Mouse (Mus musculus) mouse trophoblast stem cell (cell line): ENCODE data around the gene Gm4922.

Experiments
- in situ Hi-C, 2 experiments: fragments of 300-500 bp; cut with MseI, MboI; formaldehyde crosslinking; loops; 2 replicates in 1 of 2; 3 replicates in 1 of 2; pipeline ENCODE4 v1.15.1; 2025

Gm4922 gene

DNA sequence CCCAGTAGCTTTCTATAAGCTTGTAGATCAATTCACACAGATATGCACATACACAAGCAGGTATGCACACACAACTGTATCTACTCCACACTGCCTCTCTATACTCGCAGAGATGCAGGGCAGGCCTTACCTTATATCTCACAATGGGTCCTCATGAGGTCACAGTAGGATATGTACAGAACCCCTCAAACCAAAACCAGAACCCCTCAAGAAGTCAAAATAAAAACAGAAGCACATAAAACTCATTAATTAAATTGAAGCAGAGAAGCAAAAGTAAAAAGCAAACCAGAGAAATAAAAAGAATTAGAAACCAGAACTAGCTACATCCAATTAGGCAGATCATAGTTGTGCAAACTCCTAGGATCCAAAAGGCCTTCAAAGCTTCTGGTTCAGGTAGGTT, at the start of gene Gm4922:
Gene Gm4922 (minus strand): TSS at position 101 of the 400 bp plus-strand sequence.
- in situ Hi-C loops = no loop called here

DNA sequence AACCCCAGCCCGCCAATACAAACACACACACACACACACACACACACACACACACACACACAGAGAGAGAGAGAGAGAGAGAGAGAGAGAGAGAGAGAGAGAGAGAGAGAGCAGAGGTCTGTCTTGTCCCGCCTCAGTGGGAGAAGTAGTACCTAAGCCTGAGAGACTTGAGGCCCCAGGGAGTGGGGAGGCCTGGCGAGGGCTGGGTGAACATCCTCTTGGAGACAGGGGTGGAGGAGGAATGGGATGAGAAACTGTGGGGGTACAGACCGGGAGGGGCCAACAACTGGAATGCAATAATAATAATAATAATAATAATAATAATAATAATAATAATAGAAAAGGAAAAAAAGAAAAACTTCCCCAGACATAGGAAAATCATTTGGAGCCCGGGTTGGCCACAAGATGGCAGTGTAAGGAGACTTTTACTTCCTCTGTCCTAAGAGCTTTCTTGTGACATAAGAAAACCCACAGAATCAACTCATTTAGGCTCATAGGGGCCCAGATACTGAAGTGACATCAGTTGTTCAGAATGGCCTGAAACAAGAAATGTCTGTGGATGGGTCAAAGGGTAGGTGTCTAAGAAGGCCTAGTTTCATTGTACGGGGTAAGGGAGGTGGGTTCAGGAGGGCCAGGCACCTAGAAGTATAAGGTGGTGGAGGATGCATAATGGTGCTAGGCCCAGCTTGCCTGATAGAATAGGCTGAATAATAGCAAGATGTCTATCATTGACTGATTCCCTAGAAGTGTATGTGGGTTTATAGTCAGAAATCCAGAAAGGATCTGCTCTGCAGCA, 49.3 kb upstream of the Gm4922 start:
- in situ Hi-C loops = loop anchor here (5.0 to 25.0 kb wide), 2 partner anchors 71 to 274 kb away; no protein-coding TSS in a partner anchor

- in situ Hi-C loops = loop anchor here in 1 of 2 experiments (25.0 kb wide), 1 partner anchor 272 kb away; no protein-coding TSS in a partner anchor
Observed at GRCm38 (mm10) chr10:18834389-18834788, 47.8 kb upstream of the Gm4922 start.

DNA sequence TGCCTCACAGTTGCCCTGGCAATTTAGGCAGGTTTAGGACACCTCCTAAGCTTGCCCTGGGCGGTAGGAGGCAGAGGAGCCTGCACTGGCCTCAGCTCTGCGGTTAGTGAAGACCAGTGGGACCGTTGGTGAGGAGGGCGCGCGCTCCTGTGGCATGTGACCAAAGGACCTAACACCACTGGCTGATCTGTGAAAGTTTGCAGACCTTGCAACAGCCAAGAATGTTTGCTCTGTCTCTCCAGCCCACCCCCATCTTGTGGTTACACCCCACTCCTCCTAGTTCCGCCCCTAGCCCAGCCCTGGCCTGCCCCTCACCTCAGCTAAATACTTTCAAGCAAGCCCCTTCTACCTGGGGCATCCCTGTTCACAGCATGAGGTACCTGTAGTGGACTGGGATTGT, 45.2 kb upstream of the Gm4922 start:
- in situ Hi-C loops = loop anchor here in 1 of 2 experiments (25.0 kb wide), 1 partner anchor 270 kb away; no protein-coding TSS in a partner anchor

GRCm38 (mm10) chr10:18830359-18830758, 43.8 kb upstream of the Gm4922 start:
- in situ Hi-C loops = loop anchor here in 1 of 2 experiments (25.0 kb wide), 1 partner anchor 268 kb away; no protein-coding TSS in a partner anchor

- in situ Hi-C loops = loop anchor here in 1 of 2 experiments (25.0 kb wide), 1 partner anchor 266 kb away; no protein-coding TSS in a partner anchor
Observed at GRCm38 (mm10) chr10:18827936-18828335, 41.3 kb upstream of the Gm4922 start.

DNA sequence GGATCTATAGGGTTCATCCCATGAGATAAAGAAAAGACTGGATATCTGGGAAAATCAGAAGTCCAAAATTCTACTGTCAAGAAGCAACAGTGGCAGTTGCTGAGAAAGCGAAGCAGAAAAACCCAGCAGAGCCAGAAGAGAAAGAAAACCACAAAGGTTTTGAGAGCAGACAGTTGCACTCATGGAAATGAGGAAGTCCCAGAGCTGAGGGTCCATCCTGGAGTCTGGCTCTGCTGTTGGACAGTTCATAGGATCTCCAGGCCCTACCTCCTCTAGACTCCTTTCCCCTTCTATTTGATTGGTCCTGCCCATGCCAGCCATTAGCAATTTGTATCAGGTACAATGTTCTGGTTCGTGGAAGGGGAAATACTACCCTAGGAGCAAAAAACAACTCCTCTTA, 39.5 kb upstream of the Gm4922 start:
- in situ Hi-C loops = loop anchor here in 1 of 2 experiments (25.0 kb wide), 1 partner anchor 264 kb away; no protein-coding TSS in a partner anchor

GRCm38 (mm10) chr10:18825143-18825542, 38.5 kb upstream of the Gm4922 start:
- in situ Hi-C loops = loop anchor here in 1 of 2 experiments (25.0 kb wide), 1 partner anchor 263 kb away; no protein-coding TSS in a partner anchor

DNA sequence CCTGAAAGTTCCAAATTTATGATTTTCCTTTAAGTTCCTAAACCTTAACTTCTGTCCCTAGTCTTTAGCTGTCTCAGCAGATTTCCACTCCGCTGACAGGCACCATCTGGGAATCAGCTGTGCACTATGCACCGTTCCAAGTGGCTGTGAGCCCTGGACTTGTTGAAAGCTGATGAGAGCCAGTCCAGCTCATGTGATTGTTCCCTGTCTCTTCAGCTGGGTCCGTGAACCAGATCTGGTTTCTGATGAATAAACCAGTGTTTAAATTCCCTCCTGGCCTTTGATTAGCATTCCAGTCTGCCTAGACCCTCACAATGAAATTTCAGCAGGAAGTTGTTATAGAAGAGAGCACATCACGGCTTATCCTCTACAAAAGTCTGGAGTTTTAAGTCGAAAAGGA, 30.0 kb upstream of the Gm4922 start:
- in situ Hi-C loops = no loop called here

DNA sequence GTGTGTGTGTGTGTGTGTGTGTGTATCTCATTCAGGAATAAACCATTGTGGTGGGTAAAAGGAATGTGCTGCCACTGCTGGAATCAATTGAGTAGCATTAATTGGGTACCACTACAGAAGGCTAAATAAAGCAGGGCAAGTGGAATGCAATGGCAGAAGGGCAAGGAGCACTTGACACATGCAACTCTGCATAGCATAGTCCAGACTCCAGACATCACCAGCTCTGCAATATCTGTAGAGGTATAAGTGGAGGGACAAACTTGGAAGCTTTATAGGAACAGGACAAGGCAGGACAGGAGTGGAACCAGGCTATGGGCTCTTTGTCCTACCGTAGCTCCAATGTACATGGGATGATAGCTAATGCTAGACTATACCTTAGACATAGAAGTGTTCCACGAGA, 25.2 kb upstream of the Gm4922 start:
- in situ Hi-C loops = no loop called here

DNA sequence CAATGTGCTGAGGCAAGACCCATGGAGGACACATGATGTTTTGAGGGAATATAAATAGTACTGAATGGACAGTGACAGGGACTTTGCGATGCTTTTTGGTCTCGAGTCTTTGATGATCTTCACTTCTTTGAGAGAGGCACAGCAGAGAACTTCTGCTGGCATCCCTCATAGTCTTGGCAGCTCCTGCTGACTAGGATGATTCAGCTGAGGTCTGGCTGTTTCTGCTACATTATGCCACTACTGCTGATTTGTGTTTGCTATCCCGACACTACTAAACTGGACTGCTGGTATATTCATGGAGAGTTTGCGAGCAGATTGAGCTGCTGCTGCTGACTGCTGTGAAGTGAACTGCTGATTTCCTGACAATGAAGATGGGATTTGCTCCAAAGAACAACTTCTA, 3.5 kb upstream of the Gm4922 start:
- in situ Hi-C loops = no loop called here

DNA sequence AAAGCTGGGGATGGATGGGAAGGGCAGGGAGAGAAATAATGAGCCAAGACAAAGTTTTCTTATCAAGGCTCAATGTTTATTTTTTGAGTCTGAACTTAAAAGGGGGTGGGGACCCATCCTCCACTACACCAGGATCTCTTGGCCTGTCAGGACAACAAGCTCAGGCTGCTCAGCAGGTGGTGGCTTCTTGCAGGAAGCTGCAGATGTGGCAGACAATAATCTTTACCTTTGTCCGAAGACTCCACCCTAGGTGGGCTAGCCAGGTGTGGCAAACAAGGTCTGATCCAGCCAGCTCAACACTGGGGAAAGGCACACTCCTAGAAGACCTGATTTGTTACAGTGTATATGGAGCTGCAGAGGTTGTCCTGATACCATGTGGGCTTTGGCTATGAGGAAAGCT, 2.0 kb upstream of the Gm4922 start:
- in situ Hi-C loops = no loop called here

DNA sequence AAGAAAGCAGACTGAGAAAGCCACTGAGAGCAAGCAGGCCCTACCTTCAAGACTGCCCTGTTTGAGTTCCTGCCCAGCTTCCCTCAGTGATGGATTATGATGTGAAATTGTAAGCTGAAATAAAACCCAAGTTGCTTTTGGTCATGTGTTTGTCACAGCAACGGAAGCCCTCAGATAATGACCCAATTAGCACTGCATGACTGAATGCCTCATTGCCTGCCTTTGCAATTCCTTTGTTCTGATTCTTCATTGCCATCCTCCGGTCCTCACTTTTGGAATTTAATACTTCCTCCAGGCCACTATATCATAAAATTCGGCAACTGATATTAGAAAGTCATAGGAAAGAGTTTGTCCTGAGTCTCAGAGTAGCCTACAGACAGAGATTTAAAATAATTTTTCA, 9.0 kb downstream of the Gm4922 start:
- in situ Hi-C loops = loop anchor here in 1 of 2 experiments (10.0 kb wide), 1 partner anchor 127 kb away; no protein-coding TSS in a partner anchor

DNA sequence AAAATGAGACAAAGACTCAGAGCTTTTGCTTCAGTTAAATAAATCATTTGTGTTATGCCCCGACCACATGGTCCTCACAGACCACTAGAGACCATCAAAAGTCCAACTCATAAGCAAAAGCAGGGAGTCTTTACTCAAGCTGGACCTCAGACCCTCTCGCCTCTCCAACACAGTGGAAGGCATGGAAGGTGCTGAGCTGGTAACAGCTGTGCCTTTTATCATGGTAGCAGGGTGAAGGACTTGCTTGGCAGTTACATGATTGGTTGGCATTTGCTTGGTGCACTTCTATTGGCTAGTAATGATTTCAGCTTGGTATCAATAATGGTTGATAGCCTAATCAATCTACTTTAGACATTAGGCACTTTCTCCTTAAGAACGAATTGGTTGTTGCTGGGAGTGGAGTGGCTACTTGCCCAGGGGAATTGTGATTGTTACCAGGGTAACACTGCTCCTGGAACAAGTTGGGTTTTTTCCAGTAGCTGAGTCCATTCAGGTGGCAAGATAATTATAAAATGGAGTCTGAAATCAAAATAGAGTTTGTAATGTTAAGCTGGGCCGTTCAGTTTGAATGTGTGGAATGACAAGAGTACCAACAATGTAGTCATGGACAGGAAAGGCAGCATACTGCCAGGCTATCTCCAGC, 13.9 kb downstream of the Gm4922 start:
- in situ Hi-C loops = loop anchor here in 1 of 2 experiments (10.0 kb wide), 1 partner anchor 132 kb away; no protein-coding TSS in a partner anchor

GRCm38 (mm10) chr10:18769909-18770308, 16.7 kb downstream of the Gm4922 start:
- in situ Hi-C loops = loop anchor here in 1 of 2 experiments (10.0 kb wide), 1 partner anchor 135 kb away; no protein-coding TSS in a partner anchor

DNA sequence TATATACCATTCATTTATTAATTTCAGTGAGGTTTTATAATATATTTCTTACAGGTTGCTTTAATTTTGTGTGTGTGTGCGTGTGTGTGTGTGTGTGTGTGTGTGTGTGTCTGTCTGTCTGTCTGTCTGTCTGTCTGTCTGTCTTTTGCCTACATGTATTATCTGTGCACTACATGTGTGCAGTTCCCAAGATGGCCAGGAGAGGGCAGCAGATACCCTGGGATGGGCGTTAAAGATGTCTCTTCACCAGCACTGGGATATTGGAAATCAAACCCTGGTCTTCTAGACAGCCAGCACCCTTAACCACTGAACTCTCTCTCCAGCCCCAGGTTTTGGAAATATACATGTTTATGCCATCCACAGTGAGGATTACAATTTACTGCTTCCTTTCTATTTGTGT, 26.4 kb downstream of the Gm4922 start:
- in situ Hi-C loops = loop anchor here in 1 of 2 experiments (5.0 kb wide), 1 partner anchor 147 kb away; no protein-coding TSS in a partner anchor

DNA sequence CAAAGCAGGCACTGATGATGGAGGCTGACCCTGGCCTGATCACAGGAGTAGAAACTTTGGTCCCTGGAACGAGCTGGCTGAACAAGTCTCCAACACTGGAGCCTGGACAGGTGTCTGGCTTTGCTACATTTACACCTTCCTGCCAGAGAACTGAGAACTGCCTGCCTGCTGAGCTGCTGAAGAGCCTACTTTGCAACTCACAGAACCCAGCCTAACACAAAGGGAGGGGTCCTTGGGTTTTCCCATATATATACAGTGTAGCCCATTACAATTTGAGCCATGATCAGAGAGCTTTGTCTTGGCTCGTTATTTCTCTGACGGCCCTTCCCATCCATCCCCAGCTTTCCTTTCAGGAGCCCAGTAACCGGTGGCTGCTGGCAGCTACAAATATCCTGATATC, 36.5 kb downstream of the Gm4922 start:
- in situ Hi-C loops = no loop called here

DNA sequence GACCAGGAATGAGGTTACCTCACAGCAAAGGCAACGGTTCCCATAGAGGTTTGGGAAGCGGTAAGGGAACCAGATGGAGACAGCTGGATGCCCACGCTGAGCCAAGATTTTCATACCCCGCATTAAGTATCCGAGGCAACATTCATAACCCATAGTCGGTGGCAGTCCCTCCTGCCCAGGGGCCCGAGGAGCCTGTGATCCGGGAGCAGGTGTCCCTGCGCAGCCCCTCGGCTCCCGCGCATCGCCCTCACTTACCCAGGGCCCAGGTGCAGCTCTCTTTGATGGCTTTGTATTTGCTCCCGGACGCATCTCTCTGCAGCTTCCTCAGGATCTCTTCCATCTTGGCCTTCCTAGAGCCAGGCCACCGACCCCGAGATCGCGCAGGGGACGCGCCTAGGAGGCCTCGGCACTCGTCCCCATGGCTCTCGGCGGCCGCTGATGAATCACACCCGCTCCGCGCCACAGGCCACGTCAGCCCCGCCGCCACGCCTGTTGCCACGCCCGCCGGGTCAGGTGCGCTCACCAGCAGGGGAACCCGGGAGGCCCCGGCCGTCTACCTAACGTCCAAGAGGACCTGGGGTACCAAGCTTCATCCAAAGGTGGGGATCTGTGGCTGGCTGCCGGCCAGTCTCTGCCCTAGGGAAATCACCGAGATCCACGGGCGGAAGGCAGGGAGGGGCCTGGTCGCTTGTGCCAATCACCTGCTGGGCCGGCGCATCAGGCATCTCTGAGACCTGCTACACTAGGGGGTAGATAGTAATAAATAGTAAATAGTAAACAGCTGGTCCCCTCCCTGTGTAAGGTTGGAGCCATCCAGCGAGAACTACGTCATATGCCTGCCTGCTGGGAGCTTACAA, 43.1 kb downstream of the Gm4922 start, which contains the start of gene Arfgef3:
Gene Arfgef3 (minus strand): TSS at position 664 of the 857 bp plus-strand sequence.
- in situ Hi-C loops = no loop called here

GRCm38 (mm10) chr10:18742086-18742485, 44.5 kb downstream of the Gm4922 start:
- in situ Hi-C loops = no loop called here

- in situ Hi-C loops = no loop called here
Observed at GRCm38 (mm10) chr10:18741024-18741423, 45.6 kb downstream of the Gm4922 start.
